ENCODE assay signal across 7 mouse cellular contexts in genomic region chr6:108064918-108065526, GRCm38 (mm10). TPM values are rescaled to one million over a fixed set of nuclear protein-coding genes. Genes with fewer than 3 reads are reported as not detected.
A peak's percentile ranks its signal among the peaks of the same experiment; 100 is the strongest.
DNase-seq lines count a peak whose midpoint lies in the region; ATAC-seq lines count a peak whose summit lies in the region.

Gene Setmar, plus strand, starts transcription at chr6:108065045.

- no peaks in the 10 kb centered on the region for H3K4me1 ChIP-seq in intestine, embryonic 16.5 days (ENCODE audit: control insufficient read depth, insufficient read depth, low read length)
- no peaks in the 10 kb centered on the region for H3K4me1 ChIP-seq in midbrain, embryonic 11.5 days (ENCODE audit: control insufficient read depth, insufficient read depth, low read length)

- H3K4me3 ChIP-seq in intestine, embryonic 16.5 days (ENCODE audit: low read length): peak within 1 kb of the TSS; percentile 59
- H3K4me3 ChIP-seq in midbrain, embryonic 11.5 days (ENCODE audit: low read depth, low read length): peak within 1 kb of the TSS; percentile 43

- intact Hi-C loops in left cerebral cortex, postnatal 36 days (cut with DNase I): loop anchor here (5.0 kb wide), 1 partner anchor 1263 kb away; the partner anchor contains the start of gene Crbn

- no peaks in the 10 kb centered on the region for H3K9me3 ChIP-seq in intestine, embryonic 16.5 days (ENCODE audit: control insufficient read depth, low read length)
- H3K9me3 ChIP-seq in midbrain, embryonic 11.5 days (ENCODE audit: control insufficient read depth, low read length): no peaks in the 10 kb centered on the region

- H3K36me3 ChIP-seq in intestine, embryonic 16.5 days (ENCODE audit: control insufficient read depth, insufficient read depth, low read length): no peaks in the 10 kb centered on the region
- no peaks in the 10 kb centered on the region for H3K36me3 ChIP-seq in midbrain, embryonic 11.5 days (ENCODE audit: control insufficient read depth, insufficient read depth, low read length)

- H3K4me2 ChIP-seq in intestine, embryonic 16.5 days (ENCODE audit: low read depth, low read length): peak within 1 kb of the TSS; percentile 77
- H3K4me2 ChIP-seq in midbrain, embryonic 11.5 days: peak within 1 kb of the TSS; percentile 57

- peak; percentile 98 for DNase-seq in adrenal gland, adult 2 months
- peak; percentile 88 for DNase-seq in embryo, embryonic 11.5 days (ENCODE audit: low read depth, low spot score)
- DNase-seq in gastrocnemius, postnatal 4 days (ENCODE audit: low spot score in 2 of 2): peak; percentile 87 to 95
- DNase-seq in left cerebral cortex, postnatal 36 days (ENCODE audit: low spot score in 2 of 2): peak; percentile 96 to 98
- DNase-seq in midbrain, embryonic 11.5 days (ENCODE audit: low spot score, missing footprints): peak; percentile 99
- peak; percentile 89 for DNase-seq in skeletal muscle tissue, adult 2 months (ENCODE audit: low read depth, low spot score)

- ATAC-seq in intestine, embryonic 16.5 days: peak; percentile 98
- peak; percentile 97 for ATAC-seq in midbrain, embryonic 11.5 days (ENCODE audit: low FRiP score)

- H3K27ac ChIP-seq in intestine, embryonic 16.5 days (ENCODE audit: low read length): peak within 1 kb of the TSS; percentile 86
- H3K27ac ChIP-seq in midbrain, embryonic 11.5 days (ENCODE audit: low read depth, low read length): peak within 1 kb of the TSS; percentile 17; the same call in 1 of the 2 replicates

- WGBS in intestine, embryonic 16.5 days: 0% methylated on average over 24 of the region's 24 CpGs
- WGBS in midbrain, embryonic 11.5 days: under 1% methylated on average over 22 of the region's 24 CpGs

- no peaks in the 10 kb centered on the region for H3K27me3 ChIP-seq in intestine, embryonic 16.5 days (replicated peaks; ENCODE audit: control insufficient read depth, insufficient read depth, low read length)
- H3K27me3 ChIP-seq in midbrain, embryonic 11.5 days (ENCODE audit: control insufficient read depth, insufficient read depth, low read length): no peaks in the 10 kb centered on the region

- H3K9ac ChIP-seq in intestine, embryonic 16.5 days (ENCODE audit: low read depth, low read length): peak within 1 kb of the TSS; percentile 76
- peak within 1 kb of the TSS; percentile 48 for H3K9ac ChIP-seq in midbrain, embryonic 11.5 days (ENCODE audit: low read length)

RNA-seq across cellular contexts. Expression of gene Setmar, which starts in this region (rescaled TPM):
- total RNA-seq in adrenal gland, adult 2 months (2021): 1 to 10 TPM; 7.6 to 7.8 TPM
- 0.68 and 0.77 TPM in 2 replicates for polyA plus RNA-seq in adrenal gland, adult 2 months (2012; rRNA removed)
- 1 to 10 TPM; 2.3 to 3.1 TPM for total RNA-seq in gastrocnemius, postnatal 4 days (2021)
- polyA plus RNA-seq in intestine, embryonic 16.5 days (2015; fragmentation: Nextera tagmentation; extraction: Ambion mirVana): 6.4 and 6.5 TPM in 2 replicates
- total RNA-seq in left cerebral cortex, postnatal 36 days (2021): 1 to 10 TPM; 9.0 to 9.9 TPM
- 9.1 and 9.8 TPM in 2 replicates for polyA plus RNA-seq in midbrain, embryonic 11.5 days (2014; fragmentation: Nextera tagmentation; extraction: Ambion mirVana)

Comparison
In these comparisons a context has a peak if more than half of its experiments do, and no peak if none do; other contexts are left out.
1. Peak in every context shown above with its lines: DNase-seq, ATAC-seq, H3K4me3 ChIP-seq and H3K27ac ChIP-seq.